Comparison of ENCODE assay signal across 9 mouse cellular contexts in genomic region chr12:98741011-98741501, GRCm38 (mm10). TPM values are rescaled to one million over a fixed set of nuclear protein-coding genes. Genes with fewer than 3 reads are reported as not detected.
DNase-seq lines count a peak whose midpoint lies in the region; ATAC-seq and TF ChIP-seq lines count a peak whose summit lies in the region.
"Had no signal": no experiment of that assay in that cellular context is flagged by ENCODE, and none has a peak within 500 bp of the region (broad histone marks: within the 10 kb centered on the region; RNA-seq: fewer than 3 reads in every experiment).

No protein-coding gene starts in this region.

- H3K4me1 ChIP-seq in limb, embryonic 14.5 days (ENCODE audit: control insufficient read depth, insufficient read depth, low read length) = peaks cover 11% of the 10 kb centered on the region; the same call in 1 of the 2 replicates
- H3K4me1 ChIP-seq in limb, embryonic 10.5 days = peaks cover 10% of the 10 kb centered on the region
- peaks cover 19% of the 10 kb centered on the region for H3K4me1 ChIP-seq in heart, embryonic 15.5 days (replicated peaks)
- H3K4me1 ChIP-seq in midbrain, embryonic 14.5 days (ENCODE audit: control insufficient read depth, insufficient read depth, low read length) = no peaks in the 10 kb centered on the region

- peak; percentile 38 for DNase-seq in adrenal gland, adult 2 months
- no peak for DNase-seq in adrenal gland, postnatal 4 days (ENCODE audit: low spot score in 2 of 2)
- peak; percentile 20 for DNase-seq in limb, embryonic 14.5 days (ENCODE audit: low spot score)
- no peak for DNase-seq in limb, embryonic 10.5 days (ENCODE audit: low spot score)
- DNase-seq in midbrain, embryonic 14.5 days = peak; percentile 62
- DNase-seq in spleen, postnatal 14 days (ENCODE audit: low spot score in 2 of 2) = no peak
- no peak for DNase-seq in right cerebral cortex, postnatal 25 days
- DNase-seq: cerebellum, adult 11 months had no signal

- WGBS in limb, embryonic 14.5 days = 58% methylated on average over 3 of the region's 3 CpGs
- 75% methylated on average over 3 of the region's 3 CpGs for WGBS in limb, embryonic 10.5 days
- 39% methylated on average over 3 of the region's 3 CpGs for WGBS in heart, embryonic 15.5 days
- WGBS in midbrain, embryonic 14.5 days = 58% methylated on average over 3 of the region's 3 CpGs

- ATAC-seq in limb, embryonic 14.5 days (ENCODE audit: low FRiP score, low read depth) = no peak
- ATAC-seq in heart, embryonic 15.5 days (replicated peaks; ENCODE audit: insufficient number of reproducible peaks, insufficient read depth, low FRiP score, low read depth) = peak; percentile 56
- peak; percentile 71 for ATAC-seq in midbrain, embryonic 14.5 days (ENCODE audit: low FRiP score, low TSS enrichment)

- no peak for TF ChIP-seq POLR2A in limb, embryonic 14.5 days (IDR thresholded peaks at IDR 0.05; ENCODE audit: borderline replicate concordance, extremely low read depth, insufficient read depth, insufficient read length)

- H3K36me3 ChIP-seq in limb, embryonic 14.5 days (ENCODE audit: control insufficient read depth, insufficient read depth, low read length) = no peaks in the 10 kb centered on the region
- no peaks in the 10 kb centered on the region for H3K36me3 ChIP-seq in limb, embryonic 10.5 days
- H3K36me3 ChIP-seq in heart, embryonic 15.5 days = no peaks in the 10 kb centered on the region
- no peaks in the 10 kb centered on the region for H3K36me3 ChIP-seq in midbrain, embryonic 14.5 days (ENCODE audit: control insufficient read depth, insufficient read depth, low read length)

- no peaks in the 10 kb centered on the region for H3K9me3 ChIP-seq in limb, embryonic 14.5 days (ENCODE audit: control insufficient read depth, low read length)
- no peaks in the 10 kb centered on the region for H3K9me3 ChIP-seq in limb, embryonic 10.5 days (replicated peaks)
- no peaks in the 10 kb centered on the region for H3K9me3 ChIP-seq in heart, embryonic 15.5 days (replicated peaks)
- no peaks in the 10 kb centered on the region for H3K9me3 ChIP-seq in midbrain, embryonic 14.5 days (ENCODE audit: control insufficient read depth, low read length)

- H3K27me3 ChIP-seq in limb, embryonic 14.5 days (ENCODE audit: control insufficient read depth, insufficient read depth, low read length) = no peaks in the 10 kb centered on the region
- H3K27me3 ChIP-seq in limb, embryonic 10.5 days (ENCODE audit: low read depth, poor library complexity, severe bottlenecking) = peaks cover 32% of the 10 kb centered on the region
- no peaks in the 10 kb centered on the region for H3K27me3 ChIP-seq in heart, embryonic 15.5 days
- H3K27me3 ChIP-seq in midbrain, embryonic 14.5 days (ENCODE audit: control insufficient read depth, insufficient read depth, low read length) = 0 out of 2 replicates have a peak, but pooled peaks cover 4% of the 10 kb centered on the region

- no peak overlapping the region for H3K9ac ChIP-seq in limb, embryonic 14.5 days (ENCODE audit: low read depth, low read length, severe bottlenecking)
- no peak overlapping the region for H3K9ac ChIP-seq in heart, embryonic 15.5 days
- H3K9ac ChIP-seq in midbrain, embryonic 14.5 days (replicated peaks; ENCODE audit: low read length) = no peak overlapping the region

- no peak overlapping the region for H3K27ac ChIP-seq in limb, embryonic 14.5 days (replicated peaks; ENCODE audit: low read depth, low read length)
- no peak overlapping the region for H3K27ac ChIP-seq in limb, embryonic 10.5 days
- peak overlapping the region; percentile 81 for H3K27ac ChIP-seq in heart, embryonic 15.5 days
- no peak overlapping the region for H3K27ac ChIP-seq in midbrain, embryonic 14.5 days (replicated peaks; ENCODE audit: low read depth, low read length)

- no peak overlapping the region for H3K4me2 ChIP-seq in limb, embryonic 14.5 days (replicated peaks; ENCODE audit: low read depth, low read length, severe bottlenecking)
- no peak overlapping the region for H3K4me2 ChIP-seq in heart, embryonic 15.5 days
- no peak overlapping the region for H3K4me2 ChIP-seq in midbrain, embryonic 14.5 days (ENCODE audit: low read length)

- H3K4me3 ChIP-seq in limb, embryonic 14.5 days (replicated peaks; ENCODE audit: low read length) = no peak overlapping the region
- H3K4me3 ChIP-seq in limb, embryonic 10.5 days = no peak overlapping the region
- H3K4me3 ChIP-seq in heart, embryonic 15.5 days = no peak overlapping the region
- H3K4me3 ChIP-seq in midbrain, embryonic 14.5 days (replicated peaks; ENCODE audit: low read depth, low read length) = no peak overlapping the region

RNA-seq across cellular contexts. Expression of gene Ptpn21, which starts 3.9 kb away (rescaled TPM):
- 10 to 100 TPM; 15.3 to 24.1 TPM for total RNA-seq in adrenal gland, adult 2 months (2021)
- 18.6 and 19.8 TPM in 2 replicates for polyA plus RNA-seq in adrenal gland, adult 2 months (2012; rRNA removed)
- 10 to 100 TPM; 25.6 to 26.5 TPM for total RNA-seq in adrenal gland, postnatal 4 days (2021)
- 13.1 and 16.7 TPM in 2 replicates for polyA plus RNA-seq in limb, embryonic 14.5 days (2012; rRNA removed)
- polyA plus RNA-seq in limb, embryonic 14.5 days (2014; fragmentation: Nextera tagmentation; extraction: Ambion mirVana) = 9.3 and 9.9 TPM in 2 replicates
- 5.1 and 6.0 TPM in 2 replicates for polyA plus RNA-seq in limb, embryonic 10.5 days (2016; fragmentation: Nextera tagmentation; extraction: Ambion mirVana)
- 8.3 and 9.9 TPM in 2 replicates for polyA plus RNA-seq in heart, embryonic 15.5 days (2015; fragmentation: Nextera tagmentation; extraction: Ambion mirVana)
- 3.9 and 5.4 TPM in 2 replicates for polyA plus RNA-seq in midbrain, embryonic 14.5 days (2014; fragmentation: Nextera tagmentation; extraction: Ambion mirVana)

RNA-seq across cellular contexts. Expression of gene Zc3h14, which starts 5.7 kb away (rescaled TPM):
- total RNA-seq in adrenal gland, adult 2 months (2021) = 100 to 1,000 TPM in 1 of 2 experiments, 10 to 100 TPM in 1; 80.8 to 107 TPM
- polyA plus RNA-seq in adrenal gland, adult 2 months (2012; rRNA removed) = 15.1 and 17.2 TPM in 2 replicates
- total RNA-seq in adrenal gland, postnatal 4 days (2021) = 100 to 1,000 TPM; 111 to 113 TPM
- 138 and 145 TPM in 2 replicates for polyA plus RNA-seq in limb, embryonic 14.5 days (2012; rRNA removed)
- 128 and 137 TPM in 2 replicates for polyA plus RNA-seq in limb, embryonic 14.5 days (2014; fragmentation: Nextera tagmentation; extraction: Ambion mirVana)
- polyA plus RNA-seq in limb, embryonic 10.5 days (2016; fragmentation: Nextera tagmentation; extraction: Ambion mirVana) = 127 and 141 TPM in 2 replicates
- polyA plus RNA-seq in heart, embryonic 15.5 days (2015; fragmentation: Nextera tagmentation; extraction: Ambion mirVana) = 85.7 and 86.7 TPM in 2 replicates
- polyA plus RNA-seq in midbrain, embryonic 14.5 days (2014; fragmentation: Nextera tagmentation; extraction: Ambion mirVana) = 99.5 and 135 TPM in 2 replicates

Comparison
In these comparisons a context has a peak if more than half of its experiments do, and no peak if none do; other contexts are left out.
1. DNase-seq: peak in adrenal gland, adult 2 months (single experiment), limb, embryonic 14.5 days (single experiment) and midbrain, embryonic 14.5 days (single experiment); none in adrenal gland, postnatal 4 days (0 of 2), limb, embryonic 10.5 days (single experiment), spleen, postnatal 14 days (0 of 2) and right cerebral cortex, postnatal 25 days (single experiment).